In genomic region chr7:88429786-88430691, GRCm38 (mm10) we compare ENCODE assay signal across 8 mouse cellular contexts. TPM values are rescaled to one million over a fixed set of nuclear protein-coding genes. Genes with fewer than 3 reads are reported as not detected.
DNase-seq lines count a peak whose midpoint lies in the region; ATAC-seq lines count a peak whose summit lies in the region.

TSS of gene Rab38 (plus strand) at chr7:88430273.

- no peaks in the 10 kb centered on the region for H3K36me3 ChIP-seq in forebrain, embryonic 12.5 days (replicated peaks)
- no peaks in the 10 kb centered on the region for H3K36me3 ChIP-seq in neural tube, embryonic 15.5 days

- peak within 1 kb of the TSS; percentile 50 for H3K4me3 ChIP-seq in forebrain, embryonic 12.5 days (replicated peaks)
- H3K4me3 ChIP-seq in neural tube, embryonic 15.5 days (replicated peaks), result peak within 1 kb of the TSS; percentile 52

- ATAC-seq in forebrain, embryonic 12.5 days (ENCODE audit: low FRiP score), result peak; percentile 96
- ATAC-seq in neural tube, embryonic 15.5 days (ENCODE audit: low FRiP score), result peak; percentile 81

- H3K27ac ChIP-seq in forebrain, embryonic 12.5 days, result no peak within 1 kb of the TSS
- no peak within 1 kb of the TSS for H3K27ac ChIP-seq in neural tube, embryonic 15.5 days (replicated peaks)

- H3K4me1 ChIP-seq in forebrain, embryonic 12.5 days, result 0 out of 2 replicates have a peak, but pooled peaks cover 5% of the 10 kb centered on the region
- H3K4me1 ChIP-seq in neural tube, embryonic 15.5 days, result peaks cover 13% of the 10 kb centered on the region; the same call in 1 of the 2 replicates

- peak within 1 kb of the TSS; percentile 85 for H3K4me2 ChIP-seq in forebrain, embryonic 12.5 days
- H3K4me2 ChIP-seq in neural tube, embryonic 15.5 days, result peak within 1 kb of the TSS; percentile 94

- 2% methylated on average over 35 of the region's 35 CpGs for WGBS in forebrain, embryonic 12.5 days
- 1% methylated on average over 35 of the region's 35 CpGs for WGBS in neural tube, embryonic 15.5 days

- H3K27me3 ChIP-seq in forebrain, embryonic 12.5 days, result 0 out of 2 replicates have a peak, but pooled peaks cover 16% of the 10 kb centered on the region
- H3K27me3 ChIP-seq in neural tube, embryonic 15.5 days (replicated peaks), result 0 out of 2 replicates have a peak, but pooled peaks cover 3% of the 10 kb centered on the region

- intact Hi-C loops in heart, postnatal 25 days (cut with DNase I), result no loop called here

- H3K9me3 ChIP-seq in forebrain, embryonic 12.5 days, result no peaks in the 10 kb centered on the region
- no peaks in the 10 kb centered on the region for H3K9me3 ChIP-seq in neural tube, embryonic 15.5 days (replicated peaks)

- peak; percentile 3 to 5 for DNase-seq in thymus, adult 18-20 months
- DNase-seq in thymus, postnatal 0 days (ENCODE audit: low spot score), result no peak
- peak; percentile 1 for DNase-seq in heart, postnatal 25 days (ENCODE audit: low spot score)
- DNase-seq in layer of hippocampus, adult 11-12 months (ENCODE audit: low spot score), result peak; percentile 10
- DNase-seq in lung, adult 18-20 months, result peak; percentile 74 to 82
- DNase-seq in testis, postnatal 14 days (ENCODE audit: low spot score), result peak; percentile 16

- H3K9ac ChIP-seq in forebrain, embryonic 12.5 days, result peak within 1 kb of the TSS; percentile 36; the same call in 1 of the 2 replicates
- H3K9ac ChIP-seq in neural tube, embryonic 15.5 days (replicated peaks), result peak within 1 kb of the TSS; percentile 43

RNA-seq across cellular contexts. Expression of gene Rab38, which starts in this region (rescaled TPM):
- 2.7 and 3.8 TPM in 2 replicates for polyA plus RNA-seq in thymus, postnatal 0 days (2015; fragmentation: Nextera tagmentation; extraction: Ambion mirVana)
- polyA plus RNA-seq in forebrain, embryonic 12.5 days (2016; fragmentation: Nextera tagmentation; extraction: Ambion mirVana), result 1.1 and 2.1 TPM in 2 replicates
- total RNA-seq in heart, postnatal 25 days (2021), result under 1 TPM in 1 of 2 experiments, not detected in 1; 0.36 TPM
- 2.4 and 3.2 TPM in 2 replicates for polyA plus RNA-seq in neural tube, embryonic 15.5 days (2015; fragmentation: Nextera tagmentation; extraction: Ambion mirVana)

Comparison
In these comparisons a context has a peak if more than half of its experiments do, and no peak if none do; other contexts are left out.
1. Peak in DNase-seq in heart, postnatal 25 days; RNA of the gene not detected or under 1 TPM.